Mouse (Mus musculus): ENCODE measurements around the gene Hemk1.

DNA sequence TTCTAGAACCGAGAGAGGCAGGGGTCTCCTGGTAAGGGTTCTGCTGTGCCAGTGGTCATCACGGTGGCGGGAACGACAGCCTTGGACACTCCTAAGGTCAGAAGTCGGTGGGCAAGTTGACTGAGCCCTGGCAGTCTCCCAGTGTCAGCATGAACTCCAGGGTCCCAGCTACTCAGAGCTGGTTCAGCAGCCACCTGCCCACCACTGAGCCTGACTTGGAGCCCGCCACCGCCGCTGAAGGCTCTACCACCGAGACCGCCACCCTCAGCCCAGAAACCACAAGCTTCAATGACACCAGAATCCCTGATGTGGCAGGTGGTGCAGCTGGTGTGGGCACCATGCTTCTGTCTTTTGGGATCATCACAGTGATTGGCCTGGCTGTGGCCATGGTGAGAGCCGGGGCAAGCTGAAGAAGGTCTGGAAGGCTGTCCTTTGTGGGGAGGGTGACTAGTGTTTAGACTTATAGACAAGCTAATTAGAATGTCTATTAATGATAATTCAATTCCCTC, 4.1 kb upstream of the Hemk1 start:
- TF ChIP-seq CTCF (IDR thresholded peaks at IDR 0.05; ENCODE audit: borderline replicate concordance, insufficient read depth, low read length), result no peak
- TF ChIP-seq POLR2A (IDR thresholded peaks at IDR 0.05; ENCODE audit: low read depth, low read length), result no peak

Data from embryonic fibroblast, embryonic 13.5 days (primary cell).